Comparison of ENCODE assay signal across 18 mouse cellular contexts in the genomic region with DNA sequence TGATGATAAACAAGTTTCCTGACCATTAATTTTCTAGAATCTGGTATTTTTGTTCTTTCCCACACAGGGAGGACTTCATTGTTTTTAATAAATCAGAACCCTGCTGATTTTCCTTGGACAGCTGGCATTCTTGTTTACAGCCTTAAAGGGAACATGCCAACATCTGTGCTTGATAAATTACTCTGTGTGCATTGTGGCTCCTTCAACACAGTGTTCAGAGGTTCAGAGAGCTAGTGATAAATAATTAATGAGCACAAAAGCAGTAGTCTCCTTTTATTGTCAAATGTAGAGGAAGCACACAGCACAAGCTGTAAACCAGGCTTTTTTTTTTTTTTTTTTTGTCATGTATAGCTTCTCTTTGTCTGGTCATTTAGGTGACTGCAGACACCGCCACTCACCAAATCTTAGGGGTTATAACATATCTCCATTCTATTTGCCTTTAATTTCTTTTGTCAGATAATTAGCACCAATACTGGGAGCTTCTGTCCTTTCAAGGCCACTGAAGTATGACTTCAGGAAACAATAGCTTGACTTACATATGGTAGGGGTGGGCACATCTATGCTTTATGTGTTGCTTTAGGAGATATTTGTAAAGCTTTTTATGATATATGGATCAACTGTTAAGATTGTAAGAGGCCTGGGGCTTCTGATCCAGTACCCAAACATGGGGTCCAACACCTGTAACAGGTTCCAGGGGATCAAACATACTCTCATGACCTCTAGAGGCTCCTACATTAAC. TPM values are rescaled to one million over a fixed set of nuclear protein-coding genes. Genes with fewer than 3 reads are reported as not detected.
A peak's percentile ranks its signal among the peaks of the same experiment; 100 is the strongest.
DNase-seq lines count a peak whose midpoint lies in the region; ATAC-seq and TF ChIP-seq lines count a peak whose summit lies in the region.
"Had no signal": no experiment of that assay in that cellular context is flagged by ENCODE, and none has a peak within 500 bp of the region (broad histone marks: within the 10 kb centered on the region; RNA-seq: fewer than 3 reads in every experiment).

No protein-coding gene starts in this region.

- no peaks in the 10 kb centered on the region for H3K36me3 ChIP-seq in forebrain, embryonic 12.5 days (replicated peaks)
- no peaks in the 10 kb centered on the region for H3K36me3 ChIP-seq in forebrain, postnatal 0 days (ENCODE audit: insufficient read depth)
- no peaks in the 10 kb centered on the region for H3K36me3 ChIP-seq in forebrain, embryonic 13.5 days (ENCODE audit: poor library complexity, severe bottlenecking)
- no peaks in the 10 kb centered on the region for H3K36me3 ChIP-seq in hindbrain, embryonic 14.5 days (replicated peaks; ENCODE audit: control insufficient read depth, insufficient read depth)
- H3K36me3 ChIP-seq in neural tube, embryonic 12.5 days, result no peaks in the 10 kb centered on the region
- H3K36me3 ChIP-seq: embryonic facial prominence, embryonic 15.5 days; heart, embryonic 13.5 days; limb, embryonic 12.5 days; liver, embryonic 15.5 days had no signal

- H3K27me3 ChIP-seq in forebrain, embryonic 12.5 days, result no peaks in the 10 kb centered on the region
- no peaks in the 10 kb centered on the region for H3K27me3 ChIP-seq in forebrain, postnatal 0 days (ENCODE audit: insufficient read depth, low read length)
- no peaks in the 10 kb centered on the region for H3K27me3 ChIP-seq in forebrain, embryonic 13.5 days
- no peaks in the 10 kb centered on the region for H3K27me3 ChIP-seq in hindbrain, embryonic 14.5 days (ENCODE audit: control insufficient read depth, insufficient read depth, low read length)
- H3K27me3 ChIP-seq in neural tube, embryonic 12.5 days (replicated peaks), result no peaks in the 10 kb centered on the region
- H3K27me3 ChIP-seq: embryonic facial prominence, embryonic 15.5 days; heart, embryonic 13.5 days; limb, embryonic 12.5 days; liver, embryonic 15.5 days; Patski had no signal

- no peak overlapping the region for H3K9ac ChIP-seq in forebrain, embryonic 12.5 days
- H3K9ac ChIP-seq in forebrain, postnatal 0 days, result no peak overlapping the region
- H3K9ac ChIP-seq in forebrain, embryonic 13.5 days, result no peak overlapping the region
- H3K9ac ChIP-seq in hindbrain, embryonic 14.5 days, result no peak overlapping the region
- H3K9ac ChIP-seq in neural tube, embryonic 12.5 days, result no peak overlapping the region
- H3K9ac ChIP-seq: embryonic facial prominence, embryonic 15.5 days; heart, embryonic 13.5 days; limb, embryonic 12.5 days; liver, embryonic 15.5 days had no signal

- no peak for TF ChIP-seq CTCF in forebrain, postnatal 0 days (IDR thresholded peaks at IDR 0.05; ENCODE audit: low read depth)

- no peak overlapping the region for H3K4me3 ChIP-seq in forebrain, embryonic 12.5 days (replicated peaks)
- no peak overlapping the region for H3K4me3 ChIP-seq in forebrain, postnatal 0 days (ENCODE audit: low read depth, low read length)
- H3K4me3 ChIP-seq in forebrain, embryonic 13.5 days, result no peak overlapping the region
- H3K4me3 ChIP-seq in hindbrain, embryonic 14.5 days (replicated peaks; ENCODE audit: low read length), result no peak overlapping the region
- no peak overlapping the region for H3K4me3 ChIP-seq in neural tube, embryonic 12.5 days
- H3K4me3 ChIP-seq: embryonic facial prominence, embryonic 15.5 days; heart, embryonic 13.5 days; limb, embryonic 12.5 days; liver, embryonic 15.5 days had no signal

- peak; percentile 36 for ATAC-seq in forebrain, embryonic 12.5 days (ENCODE audit: low FRiP score)
- no peak for ATAC-seq in forebrain, postnatal 0 days
- ATAC-seq in forebrain, embryonic 13.5 days, result peak; percentile 66; the same call in 1 of the 2 replicates
- ATAC-seq in hindbrain, embryonic 14.5 days (ENCODE audit: low FRiP score), result peak; percentile 82
- ATAC-seq in neural tube, embryonic 12.5 days (ENCODE audit: low FRiP score, low read depth), result peak; percentile 95
- ATAC-seq: Patski had no signal

- no peaks in the 10 kb centered on the region for H3K9me3 ChIP-seq in forebrain, embryonic 12.5 days
- H3K9me3 ChIP-seq in forebrain, postnatal 0 days (ENCODE audit: low read length), result no peaks in the 10 kb centered on the region
- H3K9me3 ChIP-seq in forebrain, embryonic 13.5 days (replicated peaks), result no peaks in the 10 kb centered on the region
- H3K9me3 ChIP-seq in hindbrain, embryonic 14.5 days (ENCODE audit: control insufficient read depth, low read length), result no peaks in the 10 kb centered on the region
- no peaks in the 10 kb centered on the region for H3K9me3 ChIP-seq in neural tube, embryonic 12.5 days
- H3K9me3 ChIP-seq: embryonic facial prominence, embryonic 15.5 days; heart, embryonic 13.5 days; limb, embryonic 12.5 days; liver, embryonic 15.5 days had no signal

- DNase-seq in forebrain, postnatal 0 days, result no peak
- no peak for DNase-seq in hindbrain, embryonic 14.5 days (ENCODE audit: low spot score)
- no peak for DNase-seq in right cerebral cortex, postnatal 4 days
- no peak for DNase-seq in natural killer cell, adult 2 months (ENCODE audit: low spot score in 2 of 2)
- DNase-seq in liver, result no peak
- DNase-seq: cerebellum, adult 11-12 months; heart, postnatal 4 days; kidney, adult 9 months; lung, postnatal 14 days; right cerebral cortex, postnatal 14 days had no signal

- no peak overlapping the region for H3K27ac ChIP-seq in forebrain, embryonic 12.5 days
- H3K27ac ChIP-seq in forebrain, postnatal 0 days (ENCODE audit: low read depth, low read length), result no peak overlapping the region
- no peak overlapping the region for H3K27ac ChIP-seq in forebrain, embryonic 13.5 days
- H3K27ac ChIP-seq in hindbrain, embryonic 14.5 days, result peak overlapping the region; percentile 51; the same call in 1 of the 2 replicates
- no peak overlapping the region for H3K27ac ChIP-seq in neural tube, embryonic 12.5 days
- H3K27ac ChIP-seq: embryonic facial prominence, embryonic 15.5 days; heart, embryonic 13.5 days; limb, embryonic 12.5 days; liver, embryonic 15.5 days had no signal

- no peak overlapping the region for H3K4me2 ChIP-seq in forebrain, embryonic 12.5 days
- no peak overlapping the region for H3K4me2 ChIP-seq in forebrain, postnatal 0 days (ENCODE audit: low read depth)
- H3K4me2 ChIP-seq in forebrain, embryonic 13.5 days, result no peak overlapping the region
- no peak overlapping the region for H3K4me2 ChIP-seq in hindbrain, embryonic 14.5 days (replicated peaks)
- no peak overlapping the region for H3K4me2 ChIP-seq in neural tube, embryonic 12.5 days (replicated peaks)
- H3K4me2 ChIP-seq: embryonic facial prominence, embryonic 15.5 days; heart, embryonic 13.5 days; limb, embryonic 12.5 days; liver, embryonic 15.5 days had no signal

- WGBS in forebrain, embryonic 12.5 days, result 48% methylated on average over 1 of the region's 1 CpGs
- 41% methylated on average over 1 of the region's 1 CpGs for WGBS in forebrain, postnatal 0 days
- WGBS in forebrain, embryonic 13.5 days, result 43% methylated on average over 1 of the region's 1 CpGs
- 6% methylated on average over 1 of the region's 1 CpGs for WGBS in hindbrain, embryonic 14.5 days
- WGBS in neural tube, embryonic 12.5 days, result 22% methylated on average over 1 of the region's 1 CpGs

- H3K4me1 ChIP-seq in forebrain, embryonic 12.5 days, result 0 out of 2 replicates have a peak, but pooled peaks cover 2% of the 10 kb centered on the region
- H3K4me1 ChIP-seq in forebrain, postnatal 0 days (ENCODE audit: insufficient read depth), result no peaks in the 10 kb centered on the region
- 0 out of 2 replicates have a peak, but pooled peaks cover 6% of the 10 kb centered on the region for H3K4me1 ChIP-seq in forebrain, embryonic 13.5 days
- peaks cover 7% of the 10 kb centered on the region; the same call in 1 of the 2 replicates for H3K4me1 ChIP-seq in hindbrain, embryonic 14.5 days (replicated peaks; ENCODE audit: control insufficient read depth, insufficient read depth, low read length)
- peaks cover 3% of the 10 kb centered on the region for H3K4me1 ChIP-seq in neural tube, embryonic 12.5 days
- H3K4me1 ChIP-seq: embryonic facial prominence, embryonic 15.5 days; heart, embryonic 13.5 days; liver, embryonic 15.5 days had no signal

RNA-seq across cellular contexts. Expression of gene Atxn7l3b, which starts 52.0 kb away (rescaled TPM):
- polyA plus RNA-seq in forebrain, embryonic 12.5 days (2016; fragmentation: Nextera tagmentation; extraction: Ambion mirVana), result 357 and 385 TPM in 2 replicates
- total RNA-seq in forebrain, postnatal 0 days (2014; rRNA removed), result 234 and 262 TPM in 2 replicates
- 404 and 419 TPM in 2 replicates for polyA plus RNA-seq in forebrain, postnatal 0 days (2015; fragmentation: Nextera tagmentation; extraction: Ambion mirVana)
- 358 and 389 TPM in 2 replicates for polyA plus RNA-seq in forebrain, embryonic 13.5 days (2015; fragmentation: Nextera tagmentation; extraction: Ambion mirVana)
- polyA plus RNA-seq in hindbrain, embryonic 14.5 days (2014; fragmentation: Nextera tagmentation; extraction: Ambion mirVana), result 297 and 327 TPM in 2 replicates
- 383 and 408 TPM in 2 replicates for polyA plus RNA-seq in neural tube, embryonic 12.5 days (2016; fragmentation: Nextera tagmentation; extraction: Ambion mirVana)
